Mouse (Mus musculus): ENCODE measurements around the gene A530016L24Rik. TPM values are rescaled to one million over a fixed set of nuclear protein-coding genes. Genes with fewer than 3 reads are reported as not detected.

A530016L24Rik gene
- polyA plus RNA-seq, 1 experiment from 2014 or later: not detected

DNA sequence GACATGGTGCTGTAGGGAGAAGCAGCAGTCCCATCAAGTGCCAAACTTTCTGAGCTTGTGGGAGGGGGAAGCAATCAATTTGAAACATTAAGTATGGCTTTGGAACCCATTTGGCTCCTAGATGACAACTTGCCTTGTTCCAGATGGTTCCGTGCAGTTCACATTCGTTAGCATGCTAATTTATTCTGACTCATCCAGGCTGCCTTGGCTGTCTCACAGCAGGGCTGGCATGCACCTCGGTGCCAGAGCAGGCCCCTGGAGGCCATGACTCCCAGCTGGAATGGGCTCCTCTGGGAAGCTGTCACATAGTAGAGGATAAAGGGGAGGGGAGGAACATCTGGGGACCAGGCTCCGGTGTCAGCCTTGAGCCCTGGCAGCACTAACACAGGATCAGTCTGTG is 31.4 kb upstream of the A530016L24Rik start:
- H3K9me3 ChIP-seq (ENCODE audit: control insufficient read depth, low read length): no peaks in the 10 kb centered on the region
- no peak for DNase-seq (ENCODE audit: low spot score)
- H3K4me2 ChIP-seq (ENCODE audit: low read depth, low read length, severe bottlenecking): no peak overlapping the region
- no peak overlapping the region for H3K27ac ChIP-seq (ENCODE audit: low read depth, low read length)
- no peaks in the 10 kb centered on the region for H3K27me3 ChIP-seq (ENCODE audit: control insufficient read depth, insufficient read depth, low read length)
- no peak overlapping the region for H3K4me3 ChIP-seq (ENCODE audit: low read depth, low read length)
- 41% methylated on average over 4 of the region's 4 CpGs for WGBS
- ATAC-seq (replicated peaks; ENCODE audit: low FRiP score): peak; percentile 73
- H3K36me3 ChIP-seq (ENCODE audit: control insufficient read depth, insufficient read depth, low read length): no peaks in the 10 kb centered on the region
- no peak overlapping the region for H3K9ac ChIP-seq (ENCODE audit: low read length)
- peaks cover 4% of the 10 kb centered on the region; the same call in 1 of the 2 replicates for H3K4me1 ChIP-seq (replicated peaks; ENCODE audit: control insufficient read depth, insufficient read depth, low read length)

DNA sequence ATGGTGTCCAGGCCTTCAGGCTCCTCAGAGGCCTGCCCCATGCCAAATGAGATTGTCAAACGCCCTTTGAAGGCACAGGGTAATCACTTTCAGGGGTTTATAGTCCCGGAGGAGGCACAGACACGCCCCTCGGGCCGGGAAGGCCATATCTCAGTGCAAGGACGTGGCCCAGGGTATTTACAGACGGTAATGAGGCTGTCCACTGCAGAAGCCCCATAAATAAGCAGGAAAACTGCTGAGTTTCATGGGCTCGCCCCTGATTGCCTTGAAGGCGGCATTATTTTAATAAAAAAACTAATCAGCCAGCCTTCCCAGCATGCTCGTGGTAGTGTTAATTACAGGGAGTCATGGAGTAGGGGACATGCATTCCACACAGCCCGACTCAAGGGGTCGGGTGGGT is 26.8 kb upstream of the A530016L24Rik start:
- Histone ChIP-seq H3K4me2 (ENCODE audit: low read depth, low read length, severe bottlenecking) (no peak overlapping the region), H3K9ac (ENCODE audit: low read length) (no peak overlapping the region), H3K27me3 (ENCODE audit: control insufficient read depth, insufficient read depth, low read length) (no peaks in the 10 kb centered on the region), H3K27ac (ENCODE audit: low read depth, low read length) (no peak overlapping the region), H3K9me3 (ENCODE audit: control insufficient read depth, low read length) (no peaks in the 10 kb centered on the region), H3K4me1 (replicated peaks; ENCODE audit: control insufficient read depth, insufficient read depth, low read length) (peaks cover 6% of the 10 kb centered on the region; the same call in 1 of the 2 replicates), H3K36me3 (ENCODE audit: control insufficient read depth, insufficient read depth, low read length) (no peaks in the 10 kb centered on the region), H3K4me3 (ENCODE audit: low read depth, low read length) (no peak overlapping the region)
- WGBS: 71% methylated on average over 12 of the region's 12 CpGs
- ATAC-seq (replicated peaks; ENCODE audit: low FRiP score) (no peak), DNase-seq (ENCODE audit: low spot score) (no peak)

DNA sequence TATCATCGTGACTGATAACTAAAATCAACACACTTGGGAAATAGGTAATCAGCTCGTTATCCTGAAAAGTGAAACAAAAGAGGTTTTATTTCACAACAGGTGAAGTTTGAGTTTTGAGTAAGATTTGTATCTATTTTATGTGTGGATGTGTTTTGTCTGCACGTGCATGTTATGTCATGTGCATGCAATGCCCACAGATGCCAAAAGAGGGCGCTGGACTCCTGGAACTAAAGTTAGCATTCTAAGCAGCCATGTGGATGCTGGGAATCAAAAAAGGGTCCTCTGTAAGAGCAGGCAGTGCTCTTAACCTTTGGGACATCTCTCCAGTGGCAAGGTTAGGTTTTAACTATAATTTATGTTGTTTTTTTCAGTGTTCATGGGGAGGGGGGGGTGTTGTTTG is 26.0 kb upstream of the A530016L24Rik start:
- no peak overlapping the region for H3K9ac ChIP-seq (ENCODE audit: low read length)
- ATAC-seq (replicated peaks; ENCODE audit: low FRiP score): no peak

GRCm38 (mm10) chr12:112463750-112464444 is 25.4 kb upstream of the A530016L24Rik start:
- WGBS: 86% methylated on average over 3 of the region's 3 CpGs
- DNase-seq (ENCODE audit: low spot score): no peak
- Histone ChIP-seq H3K4me2 (ENCODE audit: low read depth, low read length, severe bottlenecking) (no peak overlapping the region), H3K27ac (ENCODE audit: low read depth, low read length) (no peak overlapping the region), H3K27me3 (ENCODE audit: control insufficient read depth, insufficient read depth, low read length) (no peaks in the 10 kb centered on the region), H3K9me3 (ENCODE audit: control insufficient read depth, low read length) (no peaks in the 10 kb centered on the region), H3K36me3 (ENCODE audit: control insufficient read depth, insufficient read depth, low read length) (no peaks in the 10 kb centered on the region), H3K4me3 (ENCODE audit: low read depth, low read length) (no peak overlapping the region), H3K4me1 (replicated peaks; ENCODE audit: control insufficient read depth, insufficient read depth, low read length) (peaks cover 2% of the 10 kb centered on the region; the same call in 1 of the 2 replicates), H3K9ac (ENCODE audit: low read length) (no peak overlapping the region)
- ATAC-seq (replicated peaks; ENCODE audit: low FRiP score): no peak

More for the DNA sequence above, 26.0 kb upstream of the A530016L24Rik start:
- Histone ChIP-seq H3K36me3 (ENCODE audit: control insufficient read depth, insufficient read depth, low read length) (no peaks in the 10 kb centered on the region), H3K4me2 (ENCODE audit: low read depth, low read length, severe bottlenecking) (no peak overlapping the region), H3K4me1 (replicated peaks; ENCODE audit: control insufficient read depth, insufficient read depth, low read length) (peaks cover 2% of the 10 kb centered on the region; the same call in 1 of the 2 replicates), H3K9me3 (ENCODE audit: control insufficient read depth, low read length) (no peaks in the 10 kb centered on the region), H3K27me3 (ENCODE audit: control insufficient read depth, insufficient read depth, low read length) (no peaks in the 10 kb centered on the region), H3K4me3 (ENCODE audit: low read depth, low read length) (no peak overlapping the region), H3K27ac (ENCODE audit: low read depth, low read length) (no peak overlapping the region)
- 82% methylated on average over 4 of the region's 4 CpGs for WGBS
- no peak for DNase-seq (ENCODE audit: low spot score)

- H3K4me1 ChIP-seq (replicated peaks; ENCODE audit: control insufficient read depth, insufficient read depth, low read length): peaks cover 5% of the 10 kb centered on the region; the same call in 1 of the 2 replicates
- DNase-seq (ENCODE audit: low spot score): no peak
- H3K4me2 ChIP-seq (ENCODE audit: low read depth, low read length, severe bottlenecking): no peak overlapping the region
- H3K9me3 ChIP-seq (ENCODE audit: control insufficient read depth, low read length): no peaks in the 10 kb centered on the region
- H3K36me3 ChIP-seq (ENCODE audit: control insufficient read depth, insufficient read depth, low read length): no peaks in the 10 kb centered on the region
- 75% methylated on average over 3 of the region's 3 CpGs for WGBS
- no peaks in the 10 kb centered on the region for H3K27me3 ChIP-seq (ENCODE audit: control insufficient read depth, insufficient read depth, low read length)
- no peak overlapping the region for H3K4me3 ChIP-seq (ENCODE audit: low read depth, low read length)
- no peak overlapping the region for H3K27ac ChIP-seq (ENCODE audit: low read depth, low read length)
- H3K9ac ChIP-seq (ENCODE audit: low read length): no peak overlapping the region
- no peak for ATAC-seq (replicated peaks; ENCODE audit: low FRiP score)
Measured at GRCm38 (mm10) chr12:112464516-112464915, 24.7 kb upstream of the A530016L24Rik start.

- Histone ChIP-seq H3K9me3 (ENCODE audit: control insufficient read depth, low read length) (no peaks in the 10 kb centered on the region), H3K4me3 (ENCODE audit: low read depth, low read length) (no peak overlapping the region), H3K4me1 (replicated peaks; ENCODE audit: control insufficient read depth, insufficient read depth, low read length) (peaks cover 18% of the 10 kb centered on the region; the same call in 1 of the 2 replicates), H3K27ac (ENCODE audit: low read depth, low read length) (no peak overlapping the region), H3K4me2 (ENCODE audit: low read depth, low read length, severe bottlenecking) (no peak overlapping the region), H3K36me3 (ENCODE audit: control insufficient read depth, insufficient read depth, low read length) (no peaks in the 10 kb centered on the region), H3K27me3 (ENCODE audit: control insufficient read depth, insufficient read depth, low read length) (no peaks in the 10 kb centered on the region), H3K9ac (ENCODE audit: low read length) (no peak overlapping the region)
- ATAC-seq (replicated peaks; ENCODE audit: low FRiP score) (no peak), DNase-seq (ENCODE audit: low spot score) (no peak)
- 94% methylated on average over 17 of the region's 17 CpGs for WGBS
Measured at GRCm38 (mm10) chr12:112465928-112466327, 23.3 kb upstream of the A530016L24Rik start.

GRCm38 (mm10) chr12:112467387-112467786 is 21.9 kb upstream of the A530016L24Rik start:
- Histone ChIP-seq H3K4me1 (replicated peaks; ENCODE audit: control insufficient read depth, insufficient read depth, low read length) (peaks cover 18% of the 10 kb centered on the region; the same call in 1 of the 2 replicates), H3K9me3 (ENCODE audit: control insufficient read depth, low read length) (no peaks in the 10 kb centered on the region), H3K4me2 (ENCODE audit: low read depth, low read length, severe bottlenecking) (no peak overlapping the region), H3K36me3 (ENCODE audit: control insufficient read depth, insufficient read depth, low read length) (no peaks in the 10 kb centered on the region), H3K27me3 (ENCODE audit: control insufficient read depth, insufficient read depth, low read length) (no peaks in the 10 kb centered on the region), H3K4me3 (ENCODE audit: low read depth, low read length) (no peak overlapping the region), H3K27ac (ENCODE audit: low read depth, low read length) (no peak overlapping the region), H3K9ac (ENCODE audit: low read length) (no peak overlapping the region)
- 89% methylated on average over 10 of the region's 10 CpGs for WGBS
- DNase-seq (ENCODE audit: low spot score) (no peak), ATAC-seq (replicated peaks; ENCODE audit: low FRiP score) (no peak)

GRCm38 (mm10) chr12:112469393-112469792 is 19.9 kb upstream of the A530016L24Rik start:
- 82% methylated on average over 7 of the region's 7 CpGs for WGBS
- H3K4me1 ChIP-seq (replicated peaks; ENCODE audit: control insufficient read depth, insufficient read depth, low read length): peaks cover 19% of the 10 kb centered on the region

GRCm38 (mm10) chr12:112470216-112470615 is 19.0 kb upstream of the A530016L24Rik start:
- Histone ChIP-seq H3K9me3 (ENCODE audit: control insufficient read depth, low read length) (no peaks in the 10 kb centered on the region), H3K4me3 (ENCODE audit: low read depth, low read length) (no peak overlapping the region), H3K4me2 (ENCODE audit: low read depth, low read length, severe bottlenecking) (no peak overlapping the region), H3K36me3 (ENCODE audit: control insufficient read depth, insufficient read depth, low read length) (no peaks in the 10 kb centered on the region), H3K9ac (ENCODE audit: low read length) (no peak overlapping the region), H3K27ac (ENCODE audit: low read depth, low read length) (peak overlapping the region; percentile 25; the same call in 1 of the 2 replicates), H3K27me3 (ENCODE audit: control insufficient read depth, insufficient read depth, low read length) (no peaks in the 10 kb centered on the region), H3K4me1 (replicated peaks; ENCODE audit: control insufficient read depth, insufficient read depth, low read length) (peaks cover 19% of the 10 kb centered on the region)
- ATAC-seq (replicated peaks; ENCODE audit: low FRiP score) (peak; percentile 43; the same call in 1 of the 2 replicates), DNase-seq (ENCODE audit: low spot score) (no peak)
- 47% methylated on average over 5 of the region's 5 CpGs for WGBS

More at GRCm38 (mm10) chr12:112469393-112469792, 19.9 kb upstream of the A530016L24Rik start:
- no peaks in the 10 kb centered on the region for H3K9me3 ChIP-seq (ENCODE audit: control insufficient read depth, low read length)
- H3K27ac ChIP-seq (ENCODE audit: low read depth, low read length): no peak overlapping the region
- H3K4me3 ChIP-seq (ENCODE audit: low read depth, low read length): no peak overlapping the region
- no peak overlapping the region for H3K9ac ChIP-seq (ENCODE audit: low read length)
- no peak for ATAC-seq (replicated peaks; ENCODE audit: low FRiP score)
- no peaks in the 10 kb centered on the region for H3K27me3 ChIP-seq (ENCODE audit: control insufficient read depth, insufficient read depth, low read length)
- no peaks in the 10 kb centered on the region for H3K36me3 ChIP-seq (ENCODE audit: control insufficient read depth, insufficient read depth, low read length)
- no peak overlapping the region for H3K4me2 ChIP-seq (ENCODE audit: low read depth, low read length, severe bottlenecking)
- DNase-seq (ENCODE audit: low spot score): no peak
